Mouse (Mus musculus) liver, postnatal 0 days (tissue): ENCODE measurements around the gene Abr. TPM values are rescaled to one million over a fixed set of nuclear protein-coding genes. Genes with fewer than 3 reads are reported as not detected.
A peak's percentile ranks its signal among the peaks of the same experiment; 100 is the strongest.

Experiments
- ATAC-seq: fragments of 200-750 bp; cut with Nextera tagmentation; 2 replicates; pipeline ENCODE4 v1.8.0; 2017; ENCODE audit warnings: mild to moderate bottlenecking, moderate library complexity
- DNase-seq: peaks from one replicate; pipeline ENCODE4 v3.0.0-alpha.2; 2016
- H3K27ac ChIP-seq: fragments of 300-500 bp; sonication (generic); 2 replicates; pipeline ENCODE4 v1.5.1; 2014; ENCODE audit warnings: antibody characterized with exemption, moderate library complexity, mild to moderate bottlenecking, low read depth
- H3K27me3 ChIP-seq: fragments of 300-500 bp; sonication (generic); 2 replicates; pipeline ENCODE4 v1.6.1; 2014; ENCODE audit warnings: low read length, control low read depth, mixed read lengths; ENCODE audit not compliant: insufficient read depth
- H3K36me3 ChIP-seq: fragments of 300-500 bp; sonication (generic); replicated peaks from 2 replicates; pipeline ENCODE4 v1.6.1; 2014; ENCODE audit warnings: mild to moderate bottlenecking, control low read depth, low read length, moderate library complexity, mixed read lengths; ENCODE audit not compliant: insufficient read depth
- H3K4me1 ChIP-seq: fragments of 300-500 bp; sonication (generic); 2 replicates; pipeline ENCODE4 v1.6.1; 2014; ENCODE audit warnings: antibody characterized with exemption, mild to moderate bottlenecking, control low read depth; ENCODE audit not compliant: insufficient read depth
- H3K4me2 ChIP-seq: fragments of 300-500 bp; sonication (generic); 2 replicates; pipeline ENCODE4 v1.6.1; 2014; ENCODE audit warnings: low read depth, mild to moderate bottlenecking, low read length, moderate library complexity, mixed read lengths
- H3K4me3 ChIP-seq: fragments of 300-500 bp; sonication (generic); 2 replicates; pipeline ENCODE4 v1.5.1; 2014; ENCODE audit warnings: low read depth, low read length
- H3K9ac ChIP-seq: fragments of 300-500 bp; sonication (generic); replicated peaks from 2 replicates; pipeline ENCODE4 v1.6.1; 2014; ENCODE audit warnings: mild to moderate bottlenecking, moderate library complexity
- H3K9me3 ChIP-seq: fragments of 300-500 bp; sonication (generic); 2 replicates; pipeline ENCODE4 v1.6.1; 2016; ENCODE audit warnings: mild to moderate bottlenecking, control low read depth, low read length, mixed read lengths
- CTCF ChIP-seq: sonication (generic); IDR thresholded peaks from 2 replicates; pipeline ENCODE4 v1.5.1; 2016; ENCODE audit warnings: antibody characterized with exemption, low read depth
- EP300 ChIP-seq: IDR thresholded peaks from 2 replicates; pipeline ENCODE4 v1.6.1; 2016; ENCODE audit warnings: antibody characterized with exemption, low read depth, mild to moderate bottlenecking
- WGBS: fragments of 180-500 bp; shearing (Covaris S2); extraction: QIAGEN DNeasy Blood & Tissue Kit; methylation state at CpG from one replicate; pipeline ENCODE4 v1.1.7; 2014; ENCODE audit not compliant: insufficient replicate concordance; 5-methylcytosine and 5-hydroxymethylcytosine counted together
- polyA plus RNA-seq: library from polyadenylated mRNA; unstranded; fragments of >200 nt; fragmentation: Nextera tagmentation; extraction: Ambion mirVana; gene quantifications from 2 replicates; pipeline ENCODE4 v1.2.1, GENCODE M21; 2015

The Abr gene
- polyA plus RNA-seq, 1 experiment from 2014 or later: 3.6 TPM

DNA sequence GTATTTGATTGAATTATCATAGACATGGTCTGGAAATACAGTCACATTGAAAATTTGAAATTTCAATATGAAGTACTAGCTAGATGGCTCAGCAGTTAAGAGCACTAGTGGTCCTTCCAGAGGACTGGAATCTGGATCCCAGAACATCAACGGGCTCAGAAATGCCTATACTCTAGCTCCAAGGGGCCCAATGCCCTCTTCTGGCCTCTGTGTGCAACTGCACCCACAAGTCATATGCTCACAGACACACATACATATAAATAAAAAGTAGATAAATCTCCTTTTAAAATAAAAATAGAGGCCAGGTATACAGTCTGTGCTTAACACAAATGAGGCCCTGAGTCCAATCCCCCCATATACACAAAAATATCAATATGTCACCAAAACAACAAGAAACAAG, 235.0 kb downstream of the Abr start:
- Histone ChIP-seq H3K36me3 (no peaks in the 10 kb centered on the region), H3K4me1 (no peaks in the 10 kb centered on the region), H3K4me2 (no peak overlapping the region), H3K27ac (no peak overlapping the region), H3K9me3 (no peaks in the 10 kb centered on the region), H3K4me3 (no peak overlapping the region), H3K9ac (no peak overlapping the region), H3K27me3 (no peaks in the 10 kb centered on the region)
- 78% methylated on average over 1 of the region's 1 CpGs for WGBS
- TF ChIP-seq CTCF (peak; percentile 48), EP300 (no peak)
- no peak for DNase-seq
- no peak for ATAC-seq

DNA sequence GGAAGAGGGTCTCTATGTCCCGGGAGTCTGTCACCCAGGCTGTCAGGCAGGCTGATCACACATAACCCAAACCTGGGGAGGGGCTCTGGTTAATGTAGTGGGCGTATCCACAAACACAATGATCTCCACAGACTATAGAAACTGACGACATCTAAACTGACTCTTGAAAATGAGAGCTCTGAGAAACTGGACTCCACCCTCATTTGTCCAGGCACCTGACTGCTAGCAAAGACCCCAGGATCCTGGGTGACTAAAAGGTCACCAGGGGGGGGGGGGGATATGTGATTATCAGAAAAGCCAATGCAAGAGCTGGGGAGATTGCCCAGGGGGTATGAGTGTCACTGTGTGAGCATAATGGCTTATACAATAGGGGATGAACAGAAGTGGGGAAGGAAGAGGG, 236.4 kb downstream of the Abr start:
- H3K4me1 ChIP-seq: no peaks in the 10 kb centered on the region
- no peak for DNase-seq
- TF ChIP-seq EP300 (no peak), CTCF (no peak)
- no peaks in the 10 kb centered on the region for H3K9me3 ChIP-seq
- whole genome bisulfite sequencing: 74% methylated on average over 3 of the region's 3 CpGs
- no peak overlapping the region for H3K4me2 ChIP-seq
- no peak overlapping the region for H3K9ac ChIP-seq
- no peaks in the 10 kb centered on the region for H3K27me3 ChIP-seq
- H3K36me3 ChIP-seq: no peaks in the 10 kb centered on the region
- no peak for ATAC-seq
- H3K27ac ChIP-seq: no peak overlapping the region
- no peak overlapping the region for H3K4me3 ChIP-seq

DNA sequence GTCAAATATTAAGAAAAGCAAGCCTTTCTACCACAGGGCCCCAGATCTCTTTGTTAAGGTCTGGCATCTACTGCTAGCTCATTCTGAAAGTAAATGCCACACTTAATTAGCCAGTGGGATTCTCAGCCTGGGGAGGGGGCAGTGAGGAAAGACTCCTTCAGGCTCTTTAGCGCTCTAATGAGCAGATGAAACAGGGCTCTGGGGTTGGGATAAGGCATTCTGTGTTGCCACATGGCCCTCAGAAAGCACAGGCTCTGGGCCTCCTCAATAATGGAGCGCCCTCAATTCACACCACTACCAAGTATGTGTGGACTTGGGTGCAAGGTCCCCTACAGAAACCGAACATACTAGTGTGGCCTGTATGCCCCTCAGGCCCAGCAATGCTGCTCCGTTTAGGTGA, 237.1 kb downstream of the Abr start:
- Histone ChIP-seq H3K4me2 (no peak overlapping the region), H3K36me3 (no peaks in the 10 kb centered on the region), H3K9me3 (no peaks in the 10 kb centered on the region), H3K9ac (no peak overlapping the region), H3K27ac (no peak overlapping the region), H3K4me3 (no peak overlapping the region), H3K4me1 (no peaks in the 10 kb centered on the region; the same call in 1 of the 2 replicates), H3K27me3 (no peaks in the 10 kb centered on the region)
- DNase-seq (no peak), ATAC-seq (no peak)
- 78% methylated on average over 4 of the region's 4 CpGs for WGBS
- no peak for TF ChIP-seq EP300
- TF ChIP-seq CTCF: no peak

DNA sequence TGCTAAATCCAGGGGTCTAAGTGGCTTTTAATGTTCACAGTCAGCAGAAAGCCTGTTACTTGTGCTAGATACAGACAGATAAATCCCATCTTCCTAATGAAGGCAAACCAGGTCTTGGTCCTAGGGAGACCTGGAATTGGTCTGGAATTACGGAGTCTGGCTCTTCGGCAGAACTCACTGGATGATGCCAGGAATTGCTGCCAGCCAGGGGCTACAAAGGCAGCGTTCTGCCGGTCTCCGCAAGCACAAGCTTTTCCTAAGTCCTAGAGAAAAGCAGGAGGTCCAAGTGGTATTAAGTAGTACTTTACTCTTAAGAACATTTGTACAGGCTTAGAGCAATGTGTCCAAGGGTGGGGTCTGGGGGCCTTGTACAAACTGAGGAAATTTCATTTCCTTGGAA, 237.8 kb downstream of the Abr start:
- Histone ChIP-seq H3K36me3 (no peaks in the 10 kb centered on the region), H3K27ac (no peak overlapping the region), H3K4me3 (no peak overlapping the region), H3K27me3 (no peaks in the 10 kb centered on the region), H3K4me1 (peaks cover 3% of the 10 kb centered on the region; the same call in 1 of the 2 replicates), H3K9ac (no peak overlapping the region), H3K9me3 (no peaks in the 10 kb centered on the region), H3K4me2 (no peak overlapping the region)
- 86% methylated on average over 5 of the region's 5 CpGs for WGBS
- no peak for TF ChIP-seq EP300
- TF ChIP-seq CTCF: no peak
- DNase-seq (no peak), ATAC-seq (no peak)

DNA sequence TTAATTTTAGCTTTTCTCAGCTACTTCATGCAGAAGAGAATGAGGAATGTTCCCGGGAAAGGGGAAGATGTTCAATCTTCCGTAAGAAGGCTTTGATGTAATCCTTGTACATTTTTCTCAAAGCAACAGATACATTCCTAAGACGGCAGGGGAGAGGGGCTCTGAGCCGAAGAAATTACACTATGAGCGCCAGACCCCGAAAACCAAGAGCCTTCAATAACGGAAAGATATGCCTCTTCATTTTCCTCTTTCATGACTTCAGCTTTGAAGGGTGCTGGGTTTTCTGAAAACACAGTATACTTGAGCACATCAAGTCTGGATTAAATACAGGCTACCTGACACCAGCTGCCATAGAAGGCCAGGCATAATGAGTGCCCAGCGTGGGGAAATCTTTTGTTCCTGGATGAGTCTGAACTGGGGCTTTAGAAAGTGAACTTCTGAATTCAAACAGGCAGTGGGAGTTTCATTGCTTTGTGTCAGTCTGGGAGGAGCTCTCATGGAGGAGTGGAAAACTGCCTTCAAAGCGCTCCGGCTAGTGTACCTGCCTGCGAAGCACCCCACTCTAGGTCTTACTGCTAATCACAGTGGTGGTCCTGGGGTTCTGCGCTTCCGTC, 239.3 kb downstream of the Abr start:
- Histone ChIP-seq H3K27me3 (no peaks in the 10 kb centered on the region), H3K27ac (no peak overlapping the region), H3K9me3 (no peaks in the 10 kb centered on the region), H3K4me2 (no peak overlapping the region), H3K4me3 (no peak overlapping the region), H3K36me3 (no peaks in the 10 kb centered on the region), H3K9ac (no peak overlapping the region), H3K4me1 (peaks cover 3% of the 10 kb centered on the region; the same call in 1 of the 2 replicates)
- ATAC-seq (no peak), DNase-seq (no peak)
- WGBS: 80% methylated on average over 13 of the region's 13 CpGs
- no peak for TF ChIP-seq EP300
- no peak for TF ChIP-seq CTCF

DNA sequence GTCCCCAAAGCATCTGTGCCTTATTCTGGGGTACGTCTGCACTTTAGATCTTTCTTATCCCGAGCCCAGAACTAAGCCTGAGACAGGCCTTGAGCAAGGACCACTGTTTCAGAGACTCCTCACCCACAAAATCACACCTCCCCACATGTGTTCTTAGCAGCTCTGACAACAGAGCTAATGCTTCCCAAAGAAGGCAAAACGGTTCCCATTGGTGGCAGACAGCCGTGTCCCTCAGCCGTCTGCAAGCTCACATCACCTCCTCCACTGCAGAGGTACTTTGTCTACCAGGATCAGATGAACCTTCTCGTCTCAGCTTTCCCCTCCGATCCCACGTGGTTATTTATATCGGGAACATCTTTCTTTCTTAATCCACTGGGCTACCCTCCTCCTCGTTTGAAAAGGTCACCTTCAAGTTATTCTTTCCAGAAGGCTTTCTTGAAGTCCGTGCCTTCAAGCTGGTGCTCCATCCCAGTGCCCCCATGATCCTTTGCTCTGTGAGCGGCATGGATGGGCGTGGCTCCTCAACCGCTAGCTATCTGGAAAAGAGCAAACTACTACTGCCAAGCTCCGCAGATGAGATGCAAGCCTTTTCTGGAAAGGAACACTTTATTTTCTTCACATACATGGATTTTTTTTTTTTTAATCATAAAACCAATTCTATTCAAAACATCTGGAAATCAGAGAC, 240.8 kb downstream of the Abr start:
- Histone ChIP-seq H3K4me3 (no peak overlapping the region), H3K4me1 (peaks cover 3% of the 10 kb centered on the region; the same call in 1 of the 2 replicates), H3K9me3 (no peaks in the 10 kb centered on the region), H3K36me3 (no peaks in the 10 kb centered on the region), H3K4me2 (no peak overlapping the region), H3K27me3 (no peaks in the 10 kb centered on the region), H3K9ac (no peak overlapping the region), H3K27ac (no peak overlapping the region)
- 82% methylated on average over 15 of the region's 15 CpGs for WGBS
- DNase-seq: no peak
- TF ChIP-seq CTCF (no peak), EP300 (no peak)
- ATAC-seq: no peak
